8 mouse cellular contexts compared by ENCODE assay signal in genomic region chr6:124807986-124808357, GRCm38 (mm10). TPM values are rescaled to one million over a fixed set of nuclear protein-coding genes. Genes with fewer than 3 reads are reported as not detected.
A peak's percentile ranks its signal among the peaks of the same experiment; 100 is the strongest.
DNase-seq lines count a peak whose midpoint lies in the region; ATAC-seq and TF ChIP-seq lines count a peak whose summit lies in the region.

No protein-coding gene starts in this region.

- DNase-seq in cerebellum, adult 9-11 months = peak; percentile 37
- no peak for DNase-seq in cerebellum, postnatal 10 days
- no peak for DNase-seq in liver, embryonic 11.5 days (ENCODE audit: low spot score)
- no peak for DNase-seq in stomach, postnatal 0 days (ENCODE audit: low spot score)
- no peak for DNase-seq in cerebellum, postnatal 4 days (ENCODE audit: low spot score in 2 of 2)
- DNase-seq in left cerebral cortex, postnatal 14 days (ENCODE audit: low spot score in 2 of 2) = no peak

- peaks cover 81% of the 10 kb centered on the region for H3K4me1 ChIP-seq in megakaryocyte, embryonic 14.5 days
- H3K4me1 ChIP-seq in liver, embryonic 11.5 days (replicated peaks; ENCODE audit: control insufficient read depth, insufficient read depth, low read length) = peaks cover 47% of the 10 kb centered on the region
- H3K4me1 ChIP-seq in stomach, postnatal 0 days (replicated peaks; ENCODE audit: control insufficient read depth, insufficient read depth) = peaks cover 2% of the 10 kb centered on the region; the same call in 1 of the 2 replicates

- peak overlapping the region; percentile 95 for H3K4me3 ChIP-seq in megakaryocyte, embryonic 14.5 days (replicated peaks)
- peak overlapping the region; percentile 68 for H3K4me3 ChIP-seq in liver, embryonic 11.5 days (ENCODE audit: low read depth, low read length)
- H3K4me3 ChIP-seq in stomach, postnatal 0 days (ENCODE audit: low read depth, low read length) = peak overlapping the region; percentile 65

- peak overlapping the region; percentile 96 for H3K4me2 ChIP-seq in liver, embryonic 11.5 days
- peak overlapping the region; percentile 96 for H3K4me2 ChIP-seq in stomach, postnatal 0 days (replicated peaks; ENCODE audit: low read depth)

- peak overlapping the region; percentile 81 for H3K9ac ChIP-seq in liver, embryonic 11.5 days (ENCODE audit: low read depth, low read length)
- no peak overlapping the region; the same call in 1 of the 2 replicates for H3K9ac ChIP-seq in stomach, postnatal 0 days (ENCODE audit: low read length)

- H3K36me3 ChIP-seq in megakaryocyte, embryonic 14.5 days (replicated peaks; ENCODE audit: low read length) = peaks cover 33% of the 10 kb centered on the region
- peaks cover 22% of the 10 kb centered on the region for H3K36me3 ChIP-seq in liver, embryonic 11.5 days (ENCODE audit: control insufficient read depth, insufficient read depth, low read length)
- H3K36me3 ChIP-seq in stomach, postnatal 0 days (ENCODE audit: control insufficient read depth, insufficient read depth, low read length) = peaks cover 12% of the 10 kb centered on the region

- TF ChIP-seq EP300 in stomach, postnatal 0 days (optimal IDR thresholded peaks at IDR 0.05) = no peak

- peak overlapping the region; percentile 96 for H3K27ac ChIP-seq in liver, embryonic 11.5 days (ENCODE audit: low read depth, low read length)
- H3K27ac ChIP-seq in stomach, postnatal 0 days (replicated peaks) = peak overlapping the region; percentile 95

- H3K9me3 ChIP-seq in megakaryocyte, embryonic 14.5 days = no peaks in the 10 kb centered on the region
- no peaks in the 10 kb centered on the region for H3K9me3 ChIP-seq in liver, embryonic 11.5 days (ENCODE audit: control insufficient read depth, low read length)
- no peaks in the 10 kb centered on the region for H3K9me3 ChIP-seq in stomach, postnatal 0 days (ENCODE audit: control insufficient read depth, low read length)

- intact Hi-C loops in left cerebral cortex, postnatal 14 days (cut with DNase I) = no loop called here

- TF ChIP-seq CTCF in stomach, postnatal 0 days (IDR thresholded peaks at IDR 0.05; ENCODE audit: low read depth) = no peak

- H3K27me3 ChIP-seq in megakaryocyte, embryonic 14.5 days (replicated peaks) = no peaks in the 10 kb centered on the region
- H3K27me3 ChIP-seq in liver, embryonic 11.5 days (replicated peaks; ENCODE audit: control insufficient read depth, insufficient read depth, low read length) = no peaks in the 10 kb centered on the region
- H3K27me3 ChIP-seq in stomach, postnatal 0 days (ENCODE audit: control insufficient read depth, insufficient read depth, low read length) = no peaks in the 10 kb centered on the region

- WGBS in liver, embryonic 11.5 days = 66% methylated on average over 6 of the region's 6 CpGs
- 65% methylated on average over 6 of the region's 6 CpGs for WGBS in stomach, postnatal 0 days

- ATAC-seq in megakaryocyte, adult 5-6 weeks (ENCODE audit: poor library complexity, severe bottlenecking) = no peak
- ATAC-seq in liver, embryonic 11.5 days (replicated peaks; ENCODE audit: low FRiP score) = no peak
- no peak for ATAC-seq in stomach, postnatal 0 days (ENCODE audit: low FRiP score, low TSS enrichment)

RNA-seq across cellular contexts. Expression of gene Spsb2, which starts 0.5 kb away (rescaled TPM):
- polyA plus RNA-seq in megakaryocyte, embryonic 14.5 days (2012; ENCODE audit: insufficient read depth, low replicate concordance) = 42.5 and 52.2 TPM in 2 replicates
- total RNA-seq in megakaryocyte, adult 5-6 weeks (2015) = 5.1 and 8.0 TPM in 2 replicates
- 10.3 and 14.0 TPM in 2 replicates for total RNA-seq in megakaryocyte, adult 5-6 weeks (2017)
- 9.5 and 10.4 TPM in 2 replicates for polyA plus RNA-seq in liver, embryonic 11.5 days (2014; fragmentation: Nextera tagmentation; extraction: Ambion mirVana)
- 18.8 and 18.9 TPM in 2 replicates for polyA plus RNA-seq in stomach, postnatal 0 days (2015; fragmentation: Nextera tagmentation; extraction: Ambion mirVana)
- 1 to 10 TPM; 2.9 to 5.3 TPM for total RNA-seq in left cerebral cortex, postnatal 14 days (2021)

RNA-seq across cellular contexts. Expression of gene Tpi1, which starts 6.1 kb away (rescaled TPM):
- 74.5 and 552 TPM in 2 replicates for polyA plus RNA-seq in megakaryocyte, embryonic 14.5 days (2012; ENCODE audit: insufficient read depth, low replicate concordance)
- total RNA-seq in megakaryocyte, adult 5-6 weeks (2015) = 134 and 144 TPM in 2 replicates
- total RNA-seq in megakaryocyte, adult 5-6 weeks (2017) = 93.8 and 113 TPM in 2 replicates
- 1,267 and 1,294 TPM in 2 replicates for polyA plus RNA-seq in liver, embryonic 11.5 days (2014; fragmentation: Nextera tagmentation; extraction: Ambion mirVana)
- polyA plus RNA-seq in stomach, postnatal 0 days (2015; fragmentation: Nextera tagmentation; extraction: Ambion mirVana) = 463 and 465 TPM in 2 replicates
- total RNA-seq in left cerebral cortex, postnatal 14 days (2021) = 100 to 1,000 TPM; 629 to 634 TPM

RNA-seq across cellular contexts. Expression of gene Usp5, which starts 21.3 kb away (rescaled TPM):
- polyA plus RNA-seq in megakaryocyte, embryonic 14.5 days (2012; ENCODE audit: insufficient read depth, low replicate concordance) = 35.1 and 61.7 TPM in 2 replicates
- total RNA-seq in megakaryocyte, adult 5-6 weeks (2015) = 31.8 and 32.7 TPM in 2 replicates
- 56.3 and 58.5 TPM in 2 replicates for total RNA-seq in megakaryocyte, adult 5-6 weeks (2017)
- polyA plus RNA-seq in liver, embryonic 11.5 days (2014; fragmentation: Nextera tagmentation; extraction: Ambion mirVana) = 115 and 118 TPM in 2 replicates
- polyA plus RNA-seq in stomach, postnatal 0 days (2015; fragmentation: Nextera tagmentation; extraction: Ambion mirVana) = 60.3 and 61.8 TPM in 2 replicates
- 100 to 1,000 TPM; 178 to 184 TPM for total RNA-seq in left cerebral cortex, postnatal 14 days (2021)

RNA-seq across cellular contexts. Expression of gene Cdca3, which starts 21.4 kb away (rescaled TPM):
- 27.2 and 32.4 TPM in 2 replicates for polyA plus RNA-seq in megakaryocyte, embryonic 14.5 days (2012; ENCODE audit: insufficient read depth, low replicate concordance)
- 160 and 180 TPM in 2 replicates for total RNA-seq in megakaryocyte, adult 5-6 weeks (2015)
- 168 and 185 TPM in 2 replicates for total RNA-seq in megakaryocyte, adult 5-6 weeks (2017)
- polyA plus RNA-seq in liver, embryonic 11.5 days (2014; fragmentation: Nextera tagmentation; extraction: Ambion mirVana) = 223 and 224 TPM in 2 replicates
- 43.3 and 52.8 TPM in 2 replicates for polyA plus RNA-seq in stomach, postnatal 0 days (2015; fragmentation: Nextera tagmentation; extraction: Ambion mirVana)
- 1 to 10 TPM; 1.6 to 1.7 TPM for total RNA-seq in left cerebral cortex, postnatal 14 days (2021)

RNA-seq across cellular contexts. Expression of gene Lrrc23, which starts 28.4 kb away (rescaled TPM):
- not detected in 2 replicates for polyA plus RNA-seq in megakaryocyte, embryonic 14.5 days (2012; ENCODE audit: insufficient read depth, low replicate concordance)
- total RNA-seq in megakaryocyte, adult 5-6 weeks (2015) = not detected in 2 replicates
- 0.26 and 3.9 TPM in 2 replicates for total RNA-seq in megakaryocyte, adult 5-6 weeks (2017)
- polyA plus RNA-seq in liver, embryonic 11.5 days (2014; fragmentation: Nextera tagmentation; extraction: Ambion mirVana) = 0.11 TPM in 1 of 2 replicates, not detected in the other
- polyA plus RNA-seq in stomach, postnatal 0 days (2015; fragmentation: Nextera tagmentation; extraction: Ambion mirVana) = 0.19 and 0.28 TPM in 2 replicates
- under 1 TPM; 0.47 to 0.81 TPM for total RNA-seq in left cerebral cortex, postnatal 14 days (2021)
